Mouse (Mus musculus) kidney, adult 2 months (tissue): Measurements from ENCODE around the gene Fhod1.

ENCODE experiments used
- CTCF ChIP-seq: fragments of 200-500 bp; conservative IDR thresholded peaks from 2 replicates; pipeline ENCODE4 v1.5.1; 2011; ENCODE audit warnings: low read depth, mild to moderate bottlenecking, control low read depth, low read length, moderate library complexity, mixed read lengths; ENCODE audit not compliant: insufficient read depth, insufficient read length
- POLR2A ChIP-seq: fragments of 200-500 bp; IDR thresholded peaks from one replicate; pipeline ENCODE4 v1.6.1; 2011; ENCODE audit warnings: low read depth, low read length, control low read depth

GRCm38 (mm10) chr8:105281821-105282220, 65.9 kb downstream of the Fhod1 start:
- TF ChIP-seq CTCF (no peak), POLR2A (no peak)
